Mouse (Mus musculus): ENCODE measurements around the gene Tbl3. TPM values are rescaled to one million over a fixed set of nuclear protein-coding genes. Genes with fewer than 3 reads are reported as not detected.

Gene Tbl3
- polyA plus RNA-seq (2015; fragmentation: Nextera tagmentation; extraction: Ambion mirVana), result 53.0 and 53.2 TPM in 2 replicates

DNA sequence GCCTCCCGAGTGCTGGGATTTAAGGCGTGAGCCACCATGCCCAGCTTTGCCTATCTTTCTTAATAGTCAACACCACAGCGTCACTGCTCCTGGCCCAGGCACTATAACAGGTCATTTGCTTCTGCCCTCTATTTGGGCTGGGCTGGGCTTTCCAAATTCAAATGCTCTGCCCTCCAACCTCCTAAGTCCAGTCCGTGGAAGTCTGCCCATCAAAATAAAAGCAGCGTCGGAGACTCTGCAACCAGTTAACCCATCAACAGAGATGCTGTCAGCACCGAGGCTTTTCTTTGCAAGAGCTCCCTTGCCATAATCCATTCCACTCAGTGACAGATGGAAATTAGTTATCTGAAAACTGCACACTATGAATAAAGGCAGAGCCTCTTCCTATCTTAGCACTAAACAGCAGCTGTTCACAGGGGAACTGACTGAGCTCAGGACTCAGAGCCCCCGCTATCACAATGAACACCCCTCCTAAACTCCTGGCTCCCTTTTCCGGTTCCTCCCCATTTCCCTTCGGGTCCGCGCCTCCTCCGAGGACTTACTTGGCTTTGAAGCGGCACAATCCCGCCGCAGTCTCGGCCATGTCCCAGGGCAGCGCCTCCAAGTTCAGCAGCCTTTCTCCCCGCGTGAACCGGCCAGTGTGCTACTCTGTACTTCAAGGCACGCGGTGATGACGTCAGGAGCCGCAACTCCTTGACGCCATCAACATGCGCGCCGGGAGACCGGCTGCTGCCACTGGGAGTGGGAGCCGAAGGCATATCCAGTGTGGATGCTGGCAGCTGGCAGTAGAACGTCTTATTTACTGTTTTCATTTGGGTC lies at the start of gene Tbl3:
TSS of gene Tbl3 (minus strand) at position 679 of the 819 bp plus-strand sequence.
- H3K4me2 ChIP-seq, result peak within 1 kb of the TSS; percentile 88
- peaks cover 32% of the 10 kb centered on the region for H3K4me1 ChIP-seq (replicated peaks)
- H3K4me3 ChIP-seq (replicated peaks), result peak within 1 kb of the TSS; percentile 79
- WGBS (ENCODE audit: insufficient replicate concordance), result 1% methylated on average over 32 of the region's 32 CpGs
- H3K9ac ChIP-seq, result peak within 1 kb of the TSS; percentile 81
- ATAC-seq (ENCODE audit: low read depth), result peak; percentile 83
- H3K9me3 ChIP-seq (replicated peaks), result no peaks in the 10 kb centered on the region
- no peaks in the 10 kb centered on the region for H3K27me3 ChIP-seq
- peak; percentile 88 for DNase-seq
- H3K36me3 ChIP-seq, result peaks cover 28% of the 10 kb centered on the region
- peak within 1 kb of the TSS; percentile 89 for H3K27ac ChIP-seq

DNA sequence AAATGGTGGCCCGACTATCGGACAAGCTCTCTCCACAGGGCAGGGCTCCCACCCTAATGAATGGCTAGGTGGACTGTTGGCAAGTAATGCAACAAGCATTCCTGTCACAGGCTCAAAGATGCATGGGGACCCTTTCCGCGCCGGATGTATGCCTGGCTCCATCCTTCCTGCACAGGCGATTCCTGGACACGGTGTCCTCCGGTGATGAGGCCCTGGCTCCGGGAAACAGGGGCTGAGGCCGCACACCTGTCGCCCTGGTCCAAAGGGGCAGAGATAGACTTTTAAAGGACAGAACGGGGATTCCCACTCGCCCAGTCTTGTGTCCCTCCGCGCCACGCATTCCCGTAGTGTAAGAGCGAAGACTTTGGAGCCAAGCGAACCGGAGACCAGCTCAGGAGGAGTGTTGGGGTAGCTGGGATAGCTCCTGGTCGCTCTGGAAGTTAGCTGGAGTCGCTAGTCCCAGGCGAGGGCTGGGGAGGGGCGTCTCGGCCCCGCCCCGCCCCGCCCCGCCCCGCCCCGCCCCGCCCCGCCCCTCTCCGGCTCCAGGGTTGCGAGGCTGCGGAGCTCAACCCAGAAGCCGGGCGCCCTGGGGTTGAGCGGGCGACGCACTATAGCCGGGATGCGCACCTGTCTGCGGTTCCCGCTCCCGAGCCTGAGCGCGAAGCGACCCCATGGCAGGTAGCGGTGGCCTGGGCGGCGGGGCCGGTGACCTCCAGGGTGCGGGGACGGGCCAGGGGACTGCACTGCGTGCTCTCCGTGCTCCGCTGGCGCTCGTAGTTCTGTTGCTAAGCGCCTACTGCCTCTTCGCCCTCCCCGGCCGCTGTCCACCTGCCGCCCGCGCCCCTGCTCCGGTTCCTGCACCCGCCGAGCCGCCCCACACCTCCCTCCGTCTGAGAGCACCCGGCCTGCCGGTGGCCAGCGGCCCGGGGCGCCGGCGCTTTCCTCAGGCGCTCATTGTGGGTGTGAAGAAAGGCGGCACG lies 45.2 kb upstream of the Tbl3 start, which contains the start of gene Hs3st6:
TSS of gene Hs3st6 (plus strand) at position 574 of the 980 bp plus-strand sequence.
- under 1% methylated on average over 80 of the region's 82 CpGs for WGBS (ENCODE audit: insufficient replicate concordance)
- peak within 1 kb of the TSS; percentile 77 for H3K4me2 ChIP-seq
- ATAC-seq (ENCODE audit: low read depth), result peak; percentile 71
- no peak for DNase-seq
- H3K27ac ChIP-seq, result no peak within 1 kb of the TSS
- H3K9me3 ChIP-seq (replicated peaks), result no peaks in the 10 kb centered on the region
- H3K27me3 ChIP-seq, result peaks cover 96% of the 10 kb centered on the region
- peak within 1 kb of the TSS; percentile 22; the same call in 1 of the 2 replicates for H3K9ac ChIP-seq
- peaks cover 18% of the 10 kb centered on the region for H3K4me1 ChIP-seq (replicated peaks)
- H3K36me3 ChIP-seq, result no peaks in the 10 kb centered on the region
- H3K4me3 ChIP-seq (replicated peaks), result peak within 1 kb of the TSS; percentile 56

DNA sequence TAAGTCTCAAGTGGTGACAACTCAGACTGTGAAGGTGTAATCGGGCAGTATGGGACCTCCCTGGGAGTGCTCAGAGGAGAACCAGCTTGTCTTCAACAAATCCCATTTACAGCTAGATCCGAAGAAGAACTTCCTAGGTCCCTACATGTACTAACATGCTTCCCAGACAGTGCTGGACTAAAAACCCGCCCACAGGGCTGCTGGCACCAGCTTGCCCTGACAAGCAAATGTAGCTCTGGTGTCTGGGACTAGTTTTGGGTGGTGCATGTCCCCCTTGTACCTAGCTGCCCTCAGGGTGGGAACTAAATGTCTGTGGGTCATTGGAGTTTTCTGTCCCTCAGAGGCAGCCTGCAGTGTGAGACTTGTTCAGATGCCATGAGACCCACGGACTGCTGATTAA lies 44.1 kb upstream of the Tbl3 start:
- H3K9me3 ChIP-seq (replicated peaks), result no peaks in the 10 kb centered on the region
- peaks cover 96% of the 10 kb centered on the region for H3K27me3 ChIP-seq
- no peaks in the 10 kb centered on the region for H3K36me3 ChIP-seq
- no peak overlapping the region for H3K4me3 ChIP-seq (replicated peaks)
- WGBS (ENCODE audit: insufficient replicate concordance), result 13% methylated on average over 4 of the region's 4 CpGs
- no peak for ATAC-seq (ENCODE audit: low read depth)
- no peak overlapping the region for H3K27ac ChIP-seq
- H3K4me2 ChIP-seq, result no peak overlapping the region
- H3K9ac ChIP-seq, result no peak overlapping the region
- no peak for DNase-seq
- peaks cover 18% of the 10 kb centered on the region for H3K4me1 ChIP-seq (replicated peaks)

DNA sequence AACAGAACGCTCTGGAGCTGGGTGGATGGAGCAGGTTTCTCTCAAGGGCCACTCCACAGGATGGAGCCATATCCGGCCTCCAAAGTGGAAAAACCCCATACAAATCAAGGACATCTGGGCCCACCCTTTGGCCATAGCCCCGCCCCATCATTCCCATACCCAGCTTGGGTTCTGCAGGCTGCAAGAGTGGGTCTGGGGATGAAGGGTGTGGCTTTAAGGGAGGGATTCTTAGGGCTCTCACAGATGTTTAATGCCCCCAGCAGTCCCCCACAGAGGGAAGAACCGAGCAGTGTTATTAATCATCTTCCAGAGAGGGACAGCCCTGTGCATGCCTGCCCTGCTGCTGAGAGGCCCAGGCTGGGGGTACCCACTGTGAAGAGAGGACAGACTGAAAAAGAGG lies 39.5 kb upstream of the Tbl3 start:
- no peak for DNase-seq
- Histone ChIP-seq H3K9me3 (replicated peaks) (no peaks in the 10 kb centered on the region), H3K4me1 (replicated peaks) (no peaks in the 10 kb centered on the region), H3K4me2 (no peak overlapping the region), H3K27ac (no peak overlapping the region), H3K4me3 (replicated peaks) (no peak overlapping the region), H3K36me3 (peaks cover 4% of the 10 kb centered on the region; the same call in 1 of the 2 replicates), H3K9ac (no peak overlapping the region), H3K27me3 (peaks cover 54% of the 10 kb centered on the region)
- WGBS (ENCODE audit: insufficient replicate concordance), result 45% methylated on average over 4 of the region's 4 CpGs
- no peak for ATAC-seq (ENCODE audit: low read depth)

DNA sequence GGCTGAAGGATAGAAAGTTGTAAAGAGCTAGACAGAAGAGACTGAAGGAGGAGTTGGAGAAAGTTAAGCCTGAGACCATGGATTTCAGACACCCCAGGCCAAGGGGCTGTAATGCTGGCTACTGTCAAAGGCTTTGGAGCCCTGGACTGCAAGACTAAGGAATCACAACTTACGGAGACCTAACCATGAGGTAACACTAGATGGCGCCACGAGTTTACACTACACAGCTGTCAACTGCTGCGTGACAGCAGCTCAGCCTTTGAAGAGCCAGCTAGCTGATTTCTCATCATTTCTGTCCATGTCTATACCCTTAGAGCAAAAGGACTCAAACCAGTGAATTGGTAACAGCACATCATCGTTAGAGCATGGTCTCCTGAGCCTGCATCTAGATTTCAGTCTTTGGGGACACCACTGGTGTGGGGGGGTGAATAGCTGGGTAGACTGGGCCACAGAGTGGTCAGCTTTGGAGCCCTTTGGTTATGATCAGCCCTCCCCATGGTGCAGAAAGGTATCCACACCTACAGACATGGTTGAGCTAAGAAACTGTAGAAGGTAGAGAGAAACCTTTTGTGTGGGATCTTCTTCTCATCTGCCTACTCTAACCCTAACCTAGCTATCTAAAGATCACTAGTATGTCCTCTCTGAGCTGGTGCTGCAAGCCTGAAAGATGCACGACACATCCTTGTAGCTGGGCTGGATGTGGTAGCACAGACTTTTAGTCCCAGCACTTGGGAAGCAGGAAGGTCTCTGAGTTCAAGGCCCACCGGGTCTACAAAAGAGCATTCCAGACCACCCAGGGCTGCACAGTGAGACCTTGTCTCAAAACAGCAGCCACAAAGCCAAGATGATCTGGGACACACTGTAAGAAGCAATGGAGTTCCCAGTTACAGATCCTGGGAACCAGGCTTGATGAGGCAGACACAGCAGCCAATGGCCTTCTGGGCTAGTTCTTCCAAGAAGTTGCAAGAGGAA lies 38.4 kb upstream of the Tbl3 start:
- H3K27me3 ChIP-seq, result peaks cover 42% of the 10 kb centered on the region

DNA sequence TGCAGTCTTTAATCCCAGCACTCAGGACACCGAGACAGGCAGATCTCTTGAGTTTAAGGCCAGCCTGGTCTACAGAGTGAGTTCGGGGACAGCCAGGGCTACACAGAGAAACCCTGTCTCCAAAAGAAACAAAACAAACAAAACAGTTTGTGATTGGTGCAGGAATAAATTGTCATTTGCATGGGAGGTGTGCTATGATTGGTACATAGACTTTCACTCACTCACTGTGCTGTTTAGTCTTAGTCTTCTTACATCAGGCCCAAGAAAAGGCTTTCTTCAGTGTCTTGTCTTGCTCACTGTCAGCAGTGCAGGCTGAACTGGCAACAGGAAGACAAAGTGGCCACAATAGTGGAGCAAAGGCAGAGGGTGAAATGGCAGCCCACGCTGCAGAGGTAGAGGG lies 36.9 kb upstream of the Tbl3 start:
- no peak overlapping the region for H3K4me3 ChIP-seq (replicated peaks)
- H3K9me3 ChIP-seq (replicated peaks), result no peaks in the 10 kb centered on the region
- no peak overlapping the region for H3K9ac ChIP-seq
- DNase-seq (no peak), ATAC-seq (ENCODE audit: low read depth) (no peak)
- no peak overlapping the region for H3K4me2 ChIP-seq
- H3K27me3 ChIP-seq, result peaks cover 29% of the 10 kb centered on the region
- 72% methylated on average over 3 of the region's 3 CpGs for WGBS (ENCODE audit: insufficient replicate concordance)
- H3K4me1 ChIP-seq (replicated peaks), result peaks cover 8% of the 10 kb centered on the region
- no peak overlapping the region for H3K27ac ChIP-seq
- peaks cover 23% of the 10 kb centered on the region for H3K36me3 ChIP-seq

More for the DNA sequence above, 38.4 kb upstream of the Tbl3 start:
- DNase-seq, result peak; percentile 63
- H3K9ac ChIP-seq, result no peak overlapping the region
- no peak overlapping the region for H3K27ac ChIP-seq
- H3K4me2 ChIP-seq, result no peak overlapping the region
- ATAC-seq (ENCODE audit: low read depth), result peak; percentile 61
- no peak overlapping the region for H3K4me3 ChIP-seq (replicated peaks)
- no peaks in the 10 kb centered on the region for H3K9me3 ChIP-seq (replicated peaks)
- H3K36me3 ChIP-seq, result peaks cover 13% of the 10 kb centered on the region; the same call in 1 of the 2 replicates
- 18% methylated on average over 7 of the region's 7 CpGs for WGBS (ENCODE audit: insufficient replicate concordance)
- H3K4me1 ChIP-seq (replicated peaks), result no peaks in the 10 kb centered on the region

DNA sequence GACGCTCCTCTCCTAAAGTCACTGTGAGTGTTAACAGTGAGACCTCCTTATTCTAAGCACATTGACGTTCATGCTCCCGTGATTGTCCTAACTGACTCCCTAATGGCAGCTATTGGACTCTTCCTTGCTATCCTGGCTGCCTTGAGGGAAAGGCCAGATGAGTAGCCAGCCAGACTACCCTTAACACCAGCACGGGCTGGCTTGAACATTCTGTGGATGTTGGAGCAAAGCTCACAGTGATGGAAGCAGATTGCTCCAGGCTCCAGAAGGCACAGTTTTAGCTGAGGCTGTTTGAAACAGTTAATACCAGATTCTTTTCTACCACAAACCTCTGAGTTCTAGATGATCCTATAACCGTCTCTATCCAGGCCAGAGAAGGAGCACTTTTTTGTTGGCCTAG lies 36.4 kb upstream of the Tbl3 start:
- no peak overlapping the region for H3K9ac ChIP-seq
- no peaks in the 10 kb centered on the region for H3K9me3 ChIP-seq (replicated peaks)
- H3K4me2 ChIP-seq, result no peak overlapping the region
- no peak overlapping the region for H3K4me3 ChIP-seq (replicated peaks)
- ATAC-seq (ENCODE audit: low read depth), result no peak
- peaks cover 24% of the 10 kb centered on the region for H3K27me3 ChIP-seq
- H3K27ac ChIP-seq, result no peak overlapping the region
- 67% methylated on average over 5 of the region's 5 CpGs for WGBS (ENCODE audit: insufficient replicate concordance)
- H3K4me1 ChIP-seq (replicated peaks), result peaks cover 13% of the 10 kb centered on the region
- peaks cover 23% of the 10 kb centered on the region for H3K36me3 ChIP-seq
- no peak for DNase-seq

DNA sequence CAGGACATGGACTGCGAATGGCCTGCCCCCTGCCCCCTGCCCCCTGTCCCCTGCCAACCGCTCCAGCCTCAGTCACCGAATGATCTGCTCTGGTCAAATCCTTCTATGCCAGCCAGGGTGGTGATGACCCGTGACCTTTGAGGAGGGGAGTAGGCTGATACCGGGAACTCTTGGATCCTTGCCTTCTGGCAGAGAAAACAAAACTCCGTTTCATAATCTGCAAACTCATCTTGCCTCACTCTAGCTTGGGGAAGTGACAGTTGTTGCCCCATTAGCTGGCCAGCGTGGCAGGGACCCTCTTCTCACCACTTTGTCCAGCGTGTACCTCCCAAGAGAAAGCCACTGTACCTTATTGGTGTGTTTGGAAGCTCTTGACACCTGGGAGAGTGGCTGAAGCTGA lies 34.8 kb upstream of the Tbl3 start:
- Histone ChIP-seq H3K9me3 (replicated peaks) (no peaks in the 10 kb centered on the region), H3K4me2 (no peak overlapping the region), H3K27me3 (peaks cover 10% of the 10 kb centered on the region), H3K36me3 (peaks cover 23% of the 10 kb centered on the region), H3K9ac (no peak overlapping the region), H3K4me1 (replicated peaks) (peaks cover 25% of the 10 kb centered on the region), H3K27ac (no peak overlapping the region), H3K4me3 (replicated peaks) (no peak overlapping the region)
- 70% methylated on average over 8 of the region's 8 CpGs for WGBS (ENCODE audit: insufficient replicate concordance)
- ATAC-seq (ENCODE audit: low read depth), result no peak
- no peak for DNase-seq

DNA sequence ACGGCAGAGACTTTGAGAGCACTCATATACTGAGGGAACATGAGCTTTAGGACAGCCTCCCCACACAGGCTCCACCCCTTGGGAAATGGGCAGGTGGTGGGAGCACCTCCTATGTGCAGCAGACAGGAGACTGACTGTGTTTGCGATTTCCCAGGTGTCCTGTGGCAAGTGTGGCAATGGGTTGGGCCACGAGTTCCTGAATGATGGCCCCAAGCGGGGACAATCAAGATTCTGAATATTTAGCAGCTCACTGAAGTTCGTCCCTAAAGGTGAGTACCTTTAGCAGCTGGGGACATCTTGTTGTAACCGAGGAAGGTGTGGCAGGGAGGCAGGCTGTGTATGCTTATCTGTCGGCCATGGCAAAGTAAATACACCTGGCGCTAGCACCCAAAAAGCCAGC lies 32.5 kb upstream of the Tbl3 start:
- Histone ChIP-seq H3K27ac (no peak overlapping the region), H3K9me3 (replicated peaks) (no peaks in the 10 kb centered on the region), H3K4me3 (replicated peaks) (no peak overlapping the region), H3K27me3 (no peaks in the 10 kb centered on the region), H3K4me2 (no peak overlapping the region), H3K9ac (no peak overlapping the region), H3K4me1 (replicated peaks) (peaks cover 44% of the 10 kb centered on the region), H3K36me3 (peaks cover 23% of the 10 kb centered on the region)
- ATAC-seq (ENCODE audit: low read depth) (no peak), DNase-seq (no peak)
- WGBS (ENCODE audit: insufficient replicate concordance), result 73% methylated on average over 8 of the region's 8 CpGs

DNA sequence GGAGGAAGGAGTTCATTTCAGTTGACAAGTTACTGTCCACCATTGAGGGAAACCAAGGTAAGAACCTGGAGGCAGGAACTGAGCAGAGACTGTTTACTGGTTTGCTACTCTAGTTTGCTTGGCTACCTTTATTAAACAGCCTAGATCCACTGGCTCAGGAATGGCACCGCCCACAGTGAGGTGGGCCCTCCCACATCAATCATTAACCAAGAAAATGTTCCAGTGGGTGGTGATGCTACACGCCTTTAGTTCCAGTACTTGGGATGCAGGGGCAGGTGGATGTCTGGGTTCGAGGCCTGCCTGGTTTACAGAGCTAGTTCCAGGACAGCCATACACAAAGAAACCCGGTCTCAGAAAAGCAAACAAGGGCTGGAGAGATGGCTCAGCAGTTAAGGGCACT lies 30.8 kb upstream of the Tbl3 start:
- Histone ChIP-seq H3K9me3 (replicated peaks) (no peaks in the 10 kb centered on the region), H3K4me3 (replicated peaks) (0 out of 2 replicates have a peak overlapping the region, but pooled peaks have one; percentile 75), H3K27ac (no peak overlapping the region), H3K4me1 (replicated peaks) (peaks cover 45% of the 10 kb centered on the region), H3K9ac (no peak overlapping the region), H3K4me2 (peak overlapping the region; percentile 91; the same call in 1 of the 2 replicates), H3K36me3 (peaks cover 23% of the 10 kb centered on the region), H3K27me3 (no peaks in the 10 kb centered on the region)
- DNase-seq, result no peak
- WGBS (ENCODE audit: insufficient replicate concordance), result 66% methylated on average over 4 of the region's 4 CpGs
- ATAC-seq (ENCODE audit: low read depth), result no peak
